Mouse (Mus musculus): ENCODE results near the gene Bckdhb. TPM values are rescaled to one million over a fixed set of nuclear protein-coding genes. Genes with fewer than 3 reads are reported as not detected.
"Not testable (repeated sequence)": the region's sequence is repeated elsewhere in the genome, so short reads cannot be mapped to it uniquely, and the experiment has no call there.

Gene Bckdhb
- total RNA-seq (2022), result 10 to 100 TPM; 38.7 to 43.0 (median 41.5) TPM

- peak; percentile 96 to 98 for DNase-seq (ENCODE audit: low spot score in 2 of 2)
These were observed at the start of gene Bckdhb for GRCm38 (mm10) chr9:83924878-83925687. Bckdhb (plus strand) TSS chr9:83925145.

- no peak for DNase-seq (ENCODE audit: low spot score in 2 of 2)
These were observed 42.8 kb upstream of the Bckdhb start for GRCm38 (mm10) chr9:83882191-83882590.

GRCm38 (mm10) chr9:83886149-83886548, 38.8 kb upstream of the Bckdhb start:
- DNase-seq (ENCODE audit: low spot score in 2 of 2), result no peak

GRCm38 (mm10) chr9:83888214-83888613, 36.7 kb upstream of the Bckdhb start:
- no peak for DNase-seq (ENCODE audit: low spot score in 2 of 2)

- no peak for DNase-seq (ENCODE audit: low spot score in 2 of 2)
These were observed 31.9 kb upstream of the Bckdhb start for GRCm38 (mm10) chr9:83893073-83893472.

- DNase-seq (ENCODE audit: low spot score in 2 of 2), result no peak
These were observed 31.1 kb upstream of the Bckdhb start for GRCm38 (mm10) chr9:83893767-83894330.

- DNase-seq (ENCODE audit: low spot score in 2 of 2), result no peak
These were observed 22.9 kb upstream of the Bckdhb start for GRCm38 (mm10) chr9:83902086-83902485.

- DNase-seq (ENCODE audit: low spot score in 2 of 2), result no peak
These were observed 19.1 kb upstream of the Bckdhb start for GRCm38 (mm10) chr9:83905820-83906219.

GRCm38 (mm10) chr9:83907017-83907416, 17.9 kb upstream of the Bckdhb start:
- no peak for DNase-seq (ENCODE audit: low spot score in 2 of 2)

GRCm38 (mm10) chr9:83909836-83910235, 15.1 kb upstream of the Bckdhb start:
- no peak for DNase-seq (ENCODE audit: low spot score in 2 of 2)

GRCm38 (mm10) chr9:83910926-83911325, 14.0 kb upstream of the Bckdhb start:
- no peak for DNase-seq (ENCODE audit: low spot score in 2 of 2)

- DNase-seq (ENCODE audit: low spot score in 2 of 2), result no peak
These were observed 2.9 kb upstream of the Bckdhb start for GRCm38 (mm10) chr9:83922076-83922475.

GRCm38 (mm10) chr9:83924356-83924755, 589 bp upstream of the Bckdhb start:
- no peak for DNase-seq (ENCODE audit: low spot score in 2 of 2)

GRCm38 (mm10) chr9:83925688-83926041, 720 bp downstream of the Bckdhb start:
- DNase-seq (ENCODE audit: low spot score in 2 of 2), result no peak

- DNase-seq (ENCODE audit: low spot score in 2 of 2), result no peak
These were observed 1.4 kb downstream of the Bckdhb start for GRCm38 (mm10) chr9:83926302-83926701.

GRCm38 (mm10) chr9:83939501-83939900, 14.6 kb downstream of the Bckdhb start:
- DNase-seq (ENCODE audit: low spot score in 2 of 2), result not testable (repeated sequence)

GRCm38 (mm10) chr9:83940016-83940415, 15.1 kb downstream of the Bckdhb start:
- no peak for DNase-seq (ENCODE audit: low spot score in 2 of 2)

GRCm38 (mm10) chr9:83940537-83941363, 15.8 kb downstream of the Bckdhb start:
- DNase-seq (ENCODE audit: low spot score in 2 of 2), result no peak

GRCm38 (mm10) chr9:83951336-83951735, 26.4 kb downstream of the Bckdhb start:
- no peak for DNase-seq (ENCODE audit: low spot score in 2 of 2)

GRCm38 (mm10) chr9:83956632-83957314, 31.8 kb downstream of the Bckdhb start:
- peak; percentile 72 to 91 for DNase-seq (ENCODE audit: low spot score in 2 of 2)
